Mouse (Mus musculus): Measurements from ENCODE around the gene Olfr60.

The Olfr60 gene

DNA sequence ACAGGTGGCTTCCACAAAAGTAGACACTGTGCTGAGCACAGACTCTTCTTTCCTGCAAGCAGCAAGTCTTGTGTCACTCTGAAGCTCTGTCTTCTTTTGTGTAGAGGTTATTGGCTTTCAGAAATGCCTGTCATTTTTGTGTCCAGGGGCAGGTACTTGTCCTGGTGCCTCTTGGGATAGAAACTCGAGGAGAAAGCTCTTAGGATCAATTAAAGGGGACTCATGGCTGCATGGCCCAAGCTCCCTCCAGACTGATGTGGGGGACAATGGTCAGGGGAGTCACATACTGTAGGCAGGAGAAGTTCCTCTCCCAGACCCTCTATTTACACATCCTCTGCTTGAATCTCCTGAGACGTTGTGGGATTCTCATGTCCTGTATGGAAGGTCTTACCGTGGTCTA, at the start of gene Olfr60:
Olfr60 (minus strand) TSS at position 101 of the 400 bp plus-strand sequence.
- DNase-seq (ENCODE audit: low spot score in 2 of 2): no peak

DNA sequence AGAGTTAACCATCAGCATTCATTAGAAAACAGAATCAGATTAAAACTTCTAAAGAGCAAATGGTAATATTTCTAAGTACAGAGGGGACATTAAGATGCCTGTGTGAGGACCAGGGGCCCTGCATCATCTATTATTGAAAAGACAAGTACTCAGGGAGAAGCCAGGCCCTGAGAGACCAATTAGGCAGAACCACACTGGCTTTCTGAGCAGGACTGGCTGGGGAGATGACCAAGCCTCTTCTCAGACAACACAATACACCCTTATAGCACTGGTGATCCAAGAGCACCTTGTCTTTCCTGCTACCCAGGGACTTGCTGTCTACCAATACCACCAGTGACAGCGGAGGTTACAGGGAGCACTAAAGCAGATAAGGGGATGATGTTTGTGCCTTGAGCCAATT, 41.3 kb upstream of the Olfr60 start, which contains the start of gene Olfr531:
Olfr531 (minus strand) TSS at position 101 of the 400 bp plus-strand sequence.
- DNase-seq (ENCODE audit: low spot score in 2 of 2): no peak

DNA sequence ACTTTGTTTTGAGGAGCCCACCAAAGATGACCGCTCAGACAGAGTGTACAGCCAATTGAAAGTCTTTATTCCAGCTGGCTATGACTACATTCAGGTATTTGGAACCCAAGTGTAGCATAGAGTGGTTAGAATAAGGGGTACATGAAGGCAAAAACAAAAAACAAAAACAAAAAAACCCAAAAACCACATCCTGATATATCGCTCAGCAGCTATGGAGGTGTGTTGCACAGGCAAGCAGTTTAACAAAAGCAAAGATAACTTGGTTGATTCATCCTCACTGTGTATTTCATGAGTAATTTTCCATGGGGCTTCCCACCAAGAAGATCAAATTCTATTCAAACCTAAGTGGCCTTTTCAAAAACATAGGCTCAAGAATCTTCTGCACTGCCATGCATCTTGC, 15.4 kb upstream of the Olfr60 start:
- DNase-seq (ENCODE audit: low spot score in 2 of 2): no peak

DNA sequence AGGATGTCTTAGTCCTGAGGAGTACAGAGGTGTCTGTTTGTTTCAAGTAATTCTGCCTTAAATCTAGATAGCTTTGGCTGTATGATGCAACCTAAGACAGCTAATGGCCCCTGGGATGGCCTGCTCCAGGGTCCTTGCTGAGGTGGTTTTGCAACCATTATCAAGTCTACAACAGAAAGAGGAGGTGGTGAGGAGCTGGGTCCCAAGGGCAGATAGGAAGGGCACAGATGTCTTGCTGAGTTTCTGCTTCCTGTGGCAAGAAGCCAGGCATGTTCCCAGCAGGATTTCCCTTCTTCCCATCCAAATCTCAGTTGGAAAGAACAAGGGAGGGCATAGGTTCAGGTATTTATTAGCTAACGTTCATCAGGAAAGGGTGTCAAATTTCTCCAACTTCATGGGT, 14.8 kb upstream of the Olfr60 start, which contains the start of gene Olfr530:
Olfr530 (minus strand) TSS at position 101 of the 400 bp plus-strand sequence.
- DNase-seq (ENCODE audit: low spot score in 2 of 2): no peak

DNA sequence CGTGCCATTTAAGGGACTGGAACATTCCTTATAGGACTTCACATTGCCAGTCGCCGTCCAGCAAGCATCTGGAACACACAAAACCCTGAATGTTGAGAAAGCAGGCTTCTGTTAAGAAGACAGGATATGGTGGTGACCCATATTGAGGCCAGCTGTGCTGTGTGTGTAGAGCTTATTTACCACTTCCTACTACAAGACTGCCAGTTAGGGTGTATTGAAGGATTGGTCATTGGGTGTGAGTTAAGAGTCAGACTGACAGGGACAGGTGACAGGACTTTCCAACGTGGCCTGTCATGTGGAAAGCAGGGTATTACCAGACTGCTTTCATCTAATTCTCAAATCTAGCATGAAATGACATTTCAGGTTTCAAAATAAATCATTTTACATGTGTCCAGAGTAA, 12.8 kb upstream of the Olfr60 start:
- no peak for DNase-seq (ENCODE audit: low spot score in 2 of 2)

DNA sequence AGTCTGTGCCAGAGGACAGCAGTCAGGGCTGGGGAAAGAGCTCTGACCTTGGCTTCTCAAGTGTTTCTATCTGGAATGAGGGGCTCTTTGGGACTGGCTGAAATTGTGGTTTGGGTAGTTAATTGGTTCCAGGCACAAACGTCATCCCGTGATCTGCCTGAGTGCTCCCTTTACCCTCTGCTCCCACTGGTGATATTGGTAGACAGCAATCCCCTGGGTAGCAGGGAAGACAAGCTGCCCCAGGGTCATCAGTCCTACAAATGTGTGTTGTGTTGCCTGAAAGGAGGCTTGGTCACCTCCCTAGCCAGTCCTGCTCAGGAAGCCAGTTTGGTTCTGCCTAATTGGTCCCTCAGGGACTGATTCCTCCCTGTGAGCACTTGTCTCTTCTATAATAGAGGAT, 27.8 kb downstream of the Olfr60 start, which contains the start of gene Olfr527:
Olfr527 (plus strand) TSS at position 301 of the 400 bp plus-strand sequence.
- no peak for DNase-seq (ENCODE audit: low spot score in 2 of 2)

DNA sequence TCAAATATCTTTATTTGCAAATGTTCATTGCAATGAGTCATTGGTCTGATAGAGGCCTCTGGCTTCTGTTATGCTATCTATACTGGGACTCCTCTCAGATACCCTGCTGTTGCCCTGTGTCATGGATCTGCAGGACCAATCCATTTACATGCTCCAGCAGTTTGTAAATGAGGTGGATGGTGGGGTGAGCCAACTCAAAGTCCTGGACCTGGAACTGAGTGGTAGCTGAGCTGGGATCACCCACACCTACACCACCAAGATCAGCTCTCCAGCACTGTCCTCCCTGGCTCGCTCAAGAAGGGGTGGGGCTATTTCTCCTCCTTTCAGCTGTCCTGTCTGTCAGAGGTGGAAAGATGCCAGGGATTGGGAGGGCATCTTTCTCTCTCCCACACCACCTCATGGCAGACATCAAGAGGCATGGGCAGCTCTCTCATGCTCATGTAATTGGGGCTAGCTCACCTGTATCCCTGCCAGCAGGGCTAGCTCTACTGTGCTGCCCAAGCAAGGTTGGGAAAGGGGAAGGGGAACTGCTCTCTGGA, 31.6 kb downstream of the Olfr60 start:
- DNase-seq (ENCODE audit: low spot score in 2 of 2): no peak

DNA sequence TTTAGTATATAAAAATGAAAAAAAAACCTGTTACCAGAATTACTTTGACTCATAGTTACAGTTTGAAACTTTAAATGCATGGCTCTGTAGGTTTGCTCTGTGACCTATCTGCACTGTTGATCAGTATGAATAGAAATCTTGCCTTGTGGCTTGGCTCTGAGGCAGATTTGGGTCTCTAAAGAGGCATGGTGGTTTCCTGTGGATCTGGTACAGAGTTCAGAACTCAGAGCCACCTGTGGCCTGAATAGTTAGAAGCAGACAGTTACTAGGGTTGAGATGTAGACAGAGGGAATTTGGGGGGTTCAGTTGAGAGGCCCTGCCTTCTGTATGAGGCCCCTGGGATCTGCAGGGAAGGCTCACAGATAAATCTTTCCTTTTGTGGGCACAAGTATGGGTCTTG, 40.3 kb downstream of the Olfr60 start:
- DNase-seq (ENCODE audit: low spot score in 2 of 2): no peak

DNA sequence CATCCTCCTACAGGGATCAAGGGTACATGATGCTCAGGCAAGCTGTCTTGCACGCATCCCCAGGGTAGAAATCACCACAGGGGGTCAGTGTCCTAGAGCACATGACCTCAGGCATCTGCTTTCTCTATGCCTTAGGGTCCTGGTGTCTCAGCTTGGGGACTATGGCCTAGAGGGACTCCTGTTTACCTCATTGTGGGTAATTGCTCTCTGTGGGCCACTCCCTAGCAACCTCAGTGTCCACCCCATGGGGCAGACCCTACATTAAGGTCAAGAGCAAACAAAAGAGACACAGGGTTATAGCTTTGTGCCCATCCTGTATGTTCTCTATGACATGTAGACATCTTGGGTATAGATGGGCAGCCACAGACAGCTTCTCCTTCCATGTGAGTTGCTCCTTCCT, 40.9 kb downstream of the Olfr60 start, which contains the start of gene Olfr525:
Olfr525 (plus strand) TSS at position 301 of the 400 bp plus-strand sequence.
- DNase-seq (ENCODE audit: low spot score in 2 of 2): no peak

DNA sequence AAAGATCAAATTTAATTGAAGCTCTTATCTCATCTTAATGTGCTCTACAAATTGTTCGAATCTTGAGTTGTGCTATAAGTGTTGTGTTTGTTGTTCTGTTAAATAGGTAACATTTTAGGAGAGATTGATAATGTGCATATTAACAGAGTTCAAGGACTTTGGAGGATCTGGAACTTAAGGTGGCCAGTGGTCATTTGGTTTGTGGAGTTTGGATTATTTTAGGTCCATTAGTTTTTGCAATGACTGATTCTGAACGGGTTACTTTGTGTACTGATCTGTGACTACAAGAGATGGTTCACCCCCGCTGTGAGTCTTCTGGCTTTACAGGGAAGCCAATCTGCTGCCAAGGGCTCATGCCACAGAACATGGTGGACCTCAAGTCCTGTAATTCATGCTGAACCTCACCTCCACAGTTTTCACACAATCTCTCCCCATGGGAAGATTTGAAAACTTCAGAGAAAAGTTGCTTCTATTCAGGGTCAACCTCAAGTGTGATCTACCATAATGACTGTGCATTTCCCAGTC, 41.5 kb downstream of the Olfr60 start:
- no peak for DNase-seq (ENCODE audit: low spot score in 2 of 2)

DNA sequence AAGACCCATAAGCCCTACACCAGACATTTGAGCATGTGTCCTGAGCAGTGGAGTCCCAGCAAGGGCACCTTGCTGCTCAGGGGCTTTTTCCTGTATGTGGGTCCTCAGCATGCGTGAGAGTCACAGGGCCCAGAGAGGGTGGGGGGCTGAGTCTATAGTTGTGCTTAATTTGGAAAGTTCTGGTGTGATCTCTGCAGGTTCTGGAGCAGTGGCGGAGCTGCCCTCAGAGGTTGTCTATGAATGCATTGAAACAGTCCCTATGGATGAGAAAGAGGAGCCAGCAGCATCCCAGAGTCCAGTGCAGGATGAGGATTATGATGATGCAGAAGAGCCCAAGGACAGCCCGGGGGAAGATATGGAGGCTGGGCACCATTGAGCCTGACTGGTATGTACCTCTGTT, 62.1 kb downstream of the Olfr60 start:
- no peak for DNase-seq (ENCODE audit: low spot score in 2 of 2)

DNA sequence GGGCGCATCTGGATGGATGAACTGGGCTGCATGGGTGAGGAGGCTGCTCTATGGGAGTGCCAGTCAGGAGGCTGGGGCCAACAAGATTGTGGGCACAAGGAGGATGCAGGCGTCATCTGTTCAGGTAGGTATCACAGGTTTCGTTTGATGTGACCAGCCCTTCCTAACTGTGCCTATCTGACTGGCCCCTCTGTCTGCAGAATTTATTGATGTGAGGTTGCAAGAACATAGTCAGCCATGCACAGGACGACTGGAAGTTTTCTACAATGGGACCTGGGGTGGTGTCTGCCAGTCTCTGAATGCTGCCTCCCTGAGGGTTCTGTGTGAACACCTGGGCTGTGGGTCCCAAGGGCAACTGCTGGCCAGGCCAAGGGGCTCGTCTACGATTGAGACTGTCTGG, 64.6 kb downstream of the Olfr60 start:
- DNase-seq (ENCODE audit: low spot score in 2 of 2): no peak

DNA sequence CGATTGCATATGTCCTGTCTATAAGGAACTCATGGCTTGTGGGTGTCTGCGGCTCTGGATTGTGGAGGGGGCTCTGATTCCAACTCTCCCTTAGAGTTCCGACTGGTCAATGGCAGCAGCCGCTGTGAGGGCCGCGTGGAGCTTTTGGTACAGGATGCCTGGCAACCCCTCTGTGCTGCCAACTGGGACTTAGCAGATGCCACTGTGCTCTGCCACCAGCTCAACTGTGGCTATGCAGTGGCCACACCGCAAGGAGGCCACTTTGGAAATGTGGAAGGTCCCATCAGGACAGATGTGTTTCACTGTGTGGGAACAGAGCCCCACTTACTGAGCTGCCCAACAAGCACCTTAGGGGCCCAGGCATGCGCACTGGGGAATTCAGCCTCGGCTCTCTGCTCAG, 65.7 kb downstream of the Olfr60 start:
- DNase-seq (ENCODE audit: low spot score in 2 of 2): no peak
